Mouse (Mus musculus): ENCODE data around the gene Clic5.

DNA sequence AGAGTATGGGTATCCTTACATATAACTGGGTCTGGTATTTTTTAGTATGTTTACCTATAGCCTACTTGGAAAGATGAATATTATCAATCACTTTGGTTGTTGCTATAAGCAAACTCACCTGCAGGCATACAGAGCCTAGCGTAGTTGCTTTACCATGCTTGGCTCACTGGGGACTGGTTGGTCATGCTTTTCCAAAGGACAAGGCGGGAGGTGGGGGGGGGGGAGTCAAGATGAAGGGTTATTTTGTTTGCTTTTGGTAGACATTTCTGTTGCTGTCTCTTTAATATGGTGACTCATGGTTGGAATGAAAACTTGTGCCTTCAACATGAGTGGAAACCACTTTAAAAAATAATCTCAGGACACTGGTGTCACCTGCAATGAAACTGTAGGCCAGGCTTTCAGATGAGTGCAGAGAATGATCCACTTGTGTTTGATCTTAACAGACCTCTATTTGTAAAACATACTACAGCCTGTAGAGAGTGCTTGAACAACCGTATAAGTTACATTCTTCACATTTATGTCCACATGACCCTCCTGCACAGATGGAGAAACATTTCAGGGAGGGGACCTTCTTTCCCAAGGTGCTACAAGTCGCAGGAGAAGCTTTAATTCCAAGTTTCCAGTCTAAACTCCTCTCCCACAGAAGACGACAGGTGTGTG, 24.7 kb downstream of the Clic5 start:
- TF ChIP-seq GATA1 (IDR thresholded peaks at IDR 0.05; ENCODE audit: low read length) (no peak), TAL1 (IDR thresholded peaks at IDR 0.05; ENCODE audit: low read length) (no peak)

All from erythroblast, embryonic 14.5 days (primary cell).